ENCODE assay signal across 9 mouse cellular contexts in genomic region chr15:77071501-77071900, GRCm38 (mm10). TPM values are rescaled to one million over a fixed set of nuclear protein-coding genes. Genes with fewer than 3 reads are reported as not detected.
DNase-seq lines count a peak whose midpoint lies in the region; ATAC-seq lines count a peak whose summit lies in the region.
"Had no signal": no experiment of that assay in that cellular context is flagged by ENCODE, and none has a peak within 500 bp of the region (broad histone marks: within the 10 kb centered on the region; RNA-seq: fewer than 3 reads in every experiment).

No protein-coding gene starts in this region.

- no peak overlapping the region for H3K27ac ChIP-seq in heart, embryonic 13.5 days (replicated peaks)
- no peak overlapping the region for H3K27ac ChIP-seq in forebrain, embryonic 15.5 days (replicated peaks)
- H3K27ac ChIP-seq in limb, embryonic 10.5 days, result 0 out of 2 replicates have a peak overlapping the region, but pooled peaks have one; percentile 31
- H3K27ac ChIP-seq in midbrain, embryonic 13.5 days, result no peak overlapping the region
- H3K27ac ChIP-seq: lung, embryonic 15.5 days had no signal

- H3K9ac ChIP-seq in heart, embryonic 13.5 days, result peak overlapping the region; percentile 37; the same call in 1 of the 2 replicates
- no peak overlapping the region for H3K9ac ChIP-seq in forebrain, embryonic 15.5 days (replicated peaks)
- no peak overlapping the region for H3K9ac ChIP-seq in midbrain, embryonic 13.5 days (replicated peaks)
- H3K9ac ChIP-seq: lung, embryonic 15.5 days had no signal

- ATAC-seq in heart, embryonic 13.5 days (ENCODE audit: extremely low read depth, insufficient number of reproducible peaks, low FRiP score, low TSS enrichment), result no peak
- ATAC-seq in forebrain, embryonic 15.5 days (replicated peaks), result peak; percentile 38; the same call in 1 of the 2 replicates
- ATAC-seq in midbrain, embryonic 13.5 days, result peak; percentile 74; the same call in 1 of the 2 replicates

- no peaks in the 10 kb centered on the region for H3K9me3 ChIP-seq in heart, embryonic 13.5 days
- no peaks in the 10 kb centered on the region for H3K9me3 ChIP-seq in forebrain, embryonic 15.5 days
- H3K9me3 ChIP-seq in limb, embryonic 10.5 days (replicated peaks), result no peaks in the 10 kb centered on the region
- H3K9me3 ChIP-seq in midbrain, embryonic 13.5 days, result no peaks in the 10 kb centered on the region
- H3K9me3 ChIP-seq: lung, embryonic 15.5 days had no signal

- 16% methylated on average over 10 of the region's 10 CpGs for WGBS in heart, embryonic 13.5 days
- 26% methylated on average over 10 of the region's 10 CpGs for WGBS in forebrain, embryonic 15.5 days
- 17% methylated on average over 10 of the region's 10 CpGs for WGBS in limb, embryonic 10.5 days
- WGBS in midbrain, embryonic 13.5 days, result 19% methylated on average over 10 of the region's 10 CpGs

- peaks cover 25% of the 10 kb centered on the region for H3K36me3 ChIP-seq in heart, embryonic 13.5 days
- peaks cover 8% of the 10 kb centered on the region for H3K36me3 ChIP-seq in forebrain, embryonic 15.5 days
- H3K36me3 ChIP-seq in limb, embryonic 10.5 days, result peaks cover 12% of the 10 kb centered on the region
- peaks cover 8% of the 10 kb centered on the region; the same call in 1 of the 2 replicates for H3K36me3 ChIP-seq in midbrain, embryonic 13.5 days

- peaks cover 26% of the 10 kb centered on the region for H3K4me1 ChIP-seq in heart, embryonic 13.5 days
- 0 out of 2 replicates have a peak, but pooled peaks cover 13% of the 10 kb centered on the region for H3K4me1 ChIP-seq in forebrain, embryonic 15.5 days
- peaks cover 18% of the 10 kb centered on the region for H3K4me1 ChIP-seq in limb, embryonic 10.5 days
- H3K4me1 ChIP-seq in midbrain, embryonic 13.5 days (replicated peaks), result peaks cover 13% of the 10 kb centered on the region

- no peak for DNase-seq in heart, postnatal 25 days (ENCODE audit: low spot score)
- peak; percentile 81 for DNase-seq in R1 (ENCODE audit: low read depth, low spot score)
- DNase-seq in limb, embryonic 10.5 days (ENCODE audit: low spot score), result peak; percentile 62
- peak; percentile 82 to 83 for DNase-seq in thymus, postnatal 36 days
- no peak for DNase-seq in left cerebral cortex, postnatal 25 days (ENCODE audit: low spot score in 2 of 2)

- no peaks in the 10 kb centered on the region for H3K27me3 ChIP-seq in heart, embryonic 13.5 days (replicated peaks)
- no peaks in the 10 kb centered on the region for H3K27me3 ChIP-seq in forebrain, embryonic 15.5 days
- no peaks in the 10 kb centered on the region for H3K27me3 ChIP-seq in limb, embryonic 10.5 days (ENCODE audit: low read depth, poor library complexity, severe bottlenecking)
- no peaks in the 10 kb centered on the region for H3K27me3 ChIP-seq in midbrain, embryonic 13.5 days
- H3K27me3 ChIP-seq: lung, embryonic 15.5 days had no signal

- peak overlapping the region; percentile 42 for H3K4me2 ChIP-seq in heart, embryonic 13.5 days
- H3K4me2 ChIP-seq in forebrain, embryonic 15.5 days (replicated peaks), result no peak overlapping the region
- H3K4me2 ChIP-seq in midbrain, embryonic 13.5 days (replicated peaks), result 0 out of 2 replicates have a peak overlapping the region, but pooled peaks have one; percentile 16
- H3K4me2 ChIP-seq: lung, embryonic 15.5 days had no signal

- intact Hi-C loops in heart, postnatal 25 days (cut with DNase I), result no loop called here
- intact Hi-C loops in left cerebral cortex, postnatal 25 days (cut with DNase I), result no loop called here

- H3K4me3 ChIP-seq in heart, embryonic 13.5 days, result no peak overlapping the region
- no peak overlapping the region for H3K4me3 ChIP-seq in forebrain, embryonic 15.5 days
- peak overlapping the region; percentile 24 for H3K4me3 ChIP-seq in limb, embryonic 10.5 days
- H3K4me3 ChIP-seq in midbrain, embryonic 13.5 days (replicated peaks), result no peak overlapping the region
- H3K4me3 ChIP-seq: lung, embryonic 15.5 days had no signal

RNA-seq across cellular contexts. Expression of gene Mb, which starts 21.0 kb away (rescaled TPM):
- polyA plus RNA-seq in heart, embryonic 13.5 days (2015; fragmentation: Nextera tagmentation; extraction: Ambion mirVana), result 519 and 566 TPM in 2 replicates
- over 10,000 TPM; 17,245 to 18,320 TPM for total RNA-seq in heart, postnatal 25 days (2021)
- 0.31 TPM in 1 of 2 replicates, not detected in the other for polyA plus RNA-seq in forebrain, embryonic 15.5 days (2015; fragmentation: Nextera tagmentation; extraction: Ambion mirVana)
- 0.44 and 0.60 TPM in 2 replicates for polyA plus RNA-seq in limb, embryonic 10.5 days (2016; fragmentation: Nextera tagmentation; extraction: Ambion mirVana)
- not detected in 2 replicates for polyA plus RNA-seq in midbrain, embryonic 13.5 days (2015; fragmentation: Nextera tagmentation; extraction: Ambion mirVana)
- under 1 TPM in 1 of 2 experiments, not detected in 1; 0.46 TPM for total RNA-seq in left cerebral cortex, postnatal 25 days (2021)

RNA-seq across cellular contexts. Expression of gene Apol6, which starts 27.0 kb away (rescaled TPM):
- 0.06 and 0.15 TPM in 2 replicates for polyA plus RNA-seq in heart, embryonic 13.5 days (2015; fragmentation: Nextera tagmentation; extraction: Ambion mirVana)
- total RNA-seq in heart, postnatal 25 days (2021), result under 1 TPM; 0.67 to 0.86 TPM
- polyA plus RNA-seq in forebrain, embryonic 15.5 days (2015; fragmentation: Nextera tagmentation; extraction: Ambion mirVana), result not detected in 2 replicates
- polyA plus RNA-seq in limb, embryonic 10.5 days (2016; fragmentation: Nextera tagmentation; extraction: Ambion mirVana), result 0.14 TPM in 1 of 2 replicates, not detected in the other
- not detected in 2 replicates for polyA plus RNA-seq in midbrain, embryonic 13.5 days (2015; fragmentation: Nextera tagmentation; extraction: Ambion mirVana)
- total RNA-seq in left cerebral cortex, postnatal 25 days (2021), result under 1 TPM in 1 of 2 experiments, not detected in 1; 0.23 TPM
- polyA plus RNA-seq: lung, embryonic 15.5 days had no signal

Comparison
In these comparisons a context has a peak if more than half of its experiments do, and no peak if none do; other contexts are left out.
1. DNase-seq: peak in R1 (single experiment), limb, embryonic 10.5 days (single experiment) and thymus, postnatal 36 days (2 of 2); none in heart, postnatal 25 days (single experiment) and left cerebral cortex, postnatal 25 days (0 of 2).
2. RNA of gene Mb, which starts 21.0 kb away (polyA plus RNA-seq): 519 to 566 TPM in heart, embryonic 13.5 days; 0.44 to 0.60 TPM in limb, embryonic 10.5 days, not detected in midbrain, embryonic 13.5 days and 0.31 TPM in forebrain, embryonic 15.5 days; every median in the first group is over 100 times any median in the second.